Mouse (Mus musculus) embryo, embryonic 11.5 days (tissue): ENCODE measurements at regions not wholly inside any gene's neighbourhood (a gene's known extent, or its start where the extent isn't known, plus 50 kb on each side); places are given as distances from the start of the nearest gene placed in this dataset.

ENCODE experiments used
- DNase-seq: peaks from one replicate; pipeline ENCODE4 v3.0.0-alpha.2; 2012; ENCODE audit warnings: low read depth, low spot score

GRCm38 (mm10) chr9:116366713-116367112 is 191.6 kb upstream of the Tgfbr2 start:
- DNase-seq: no peak

GRCm38 (mm10) chr9:116366193-116366592 is 191.0 kb upstream of the Tgfbr2 start:
- DNase-seq: no peak

- DNase-seq: no peak
Observed at GRCm38 (mm10) chr9:116365701-116366100, 190.5 kb upstream of the Tgfbr2 start.

GRCm38 (mm10) chr9:116365016-116365685 is 190.0 kb upstream of the Tgfbr2 start:
- no peak for DNase-seq

GRCm38 (mm10) chr9:116361092-116361491 is 185.9 kb upstream of the Tgfbr2 start:
- DNase-seq: no peak

GRCm38 (mm10) chr9:116354056-116354732 is 179.0 kb upstream of the Tgfbr2 start:
- no peak for DNase-seq

- no peak for DNase-seq
Observed at GRCm38 (mm10) chr9:116352801-116353494, 177.8 kb upstream of the Tgfbr2 start.

GRCm38 (mm10) chr9:116350804-116351547 is 175.8 kb upstream of the Tgfbr2 start:
- no peak for DNase-seq

GRCm38 (mm10) chr9:116347021-116347420 is 171.9 kb upstream of the Tgfbr2 start:
- no peak for DNase-seq

- DNase-seq: no peak
Observed at GRCm38 (mm10) chr9:116346495-116346894, 171.3 kb upstream of the Tgfbr2 start.

GRCm38 (mm10) chr9:116343086-116343481 is 167.9 kb upstream of the Tgfbr2 start:
- DNase-seq: no peak

- DNase-seq: no peak
Observed at GRCm38 (mm10) chr9:116342446-116343085, 167.4 kb upstream of the Tgfbr2 start.

- DNase-seq: no peak
Observed at GRCm38 (mm10) chr9:116342009-116342408, 166.8 kb upstream of the Tgfbr2 start.

- no peak for DNase-seq
Observed at GRCm38 (mm10) chr9:116340952-116341351, 165.8 kb upstream of the Tgfbr2 start.

GRCm38 (mm10) chr9:116338729-116339100 is 163.6 kb upstream of the Tgfbr2 start:
- no peak for DNase-seq

- DNase-seq: no peak
Observed at GRCm38 (mm10) chr9:116338093-116338728, 163.1 kb upstream of the Tgfbr2 start.

- DNase-seq: no peak
Observed at GRCm38 (mm10) chr9:116337446-116338010, 162.4 kb upstream of the Tgfbr2 start.

GRCm38 (mm10) chr9:116335561-116336478 is 160.7 kb upstream of the Tgfbr2 start:
- no peak for DNase-seq

- DNase-seq: no peak
Observed at GRCm38 (mm10) chr9:116333956-116334463, 158.8 kb upstream of the Tgfbr2 start.
